Mouse (Mus musculus) myocyte (in vitro differentiated cells): ENCODE results near the gene Ssh1. TPM values are rescaled to one million over a fixed set of nuclear protein-coding genes. Genes with fewer than 3 reads are reported as not detected.

Experiments used
- H3K27me3 ChIP-seq: one replicate; pipeline ENCODE4 v1.6.1; 2011; ENCODE audit not compliant: control insufficient read depth, insufficient read depth, insufficient read length
- H3K36me3 ChIP-seq: one replicate; pipeline ENCODE4 v1.6.1; 2011; ENCODE audit not compliant: control insufficient read depth, insufficient read depth
- H3K4me2 ChIP-seq: one replicate; pipeline ENCODE4 v1.6.1; 2011; ENCODE audit warnings: low read depth, control low read depth
- H3K4me3 ChIP-seq: one replicate; pipeline ENCODE4 v1.5.1; 2011; ENCODE audit warnings: mild to moderate bottlenecking, control low read depth, moderate library complexity
- H3K79me2 ChIP-seq: one replicate; pipeline ENCODE4 v1.6.1; 2011; ENCODE audit not compliant: control insufficient read depth, insufficient read depth
- H3ac ChIP-seq: one replicate; pipeline ENCODE4 v1.6.1; 2011; ENCODE audit not compliant: control insufficient read depth, insufficient read length
- CEBPB ChIP-seq: IDR thresholded peaks from 2 replicates; pipeline ENCODE4 v1.6.1; 2011; ENCODE audit warnings: mild to moderate bottlenecking, moderate library complexity; ENCODE audit not compliant: poor library complexity, insufficient read depth, severe bottlenecking
- E2F4 ChIP-seq: IDR thresholded peaks from one replicate; pipeline ENCODE4 v1.6.1; 2011; ENCODE audit warnings: mild to moderate bottlenecking, control low read depth, moderate library complexity; ENCODE audit not compliant: insufficient read depth
- MAX ChIP-seq: IDR thresholded peaks from one replicate; pipeline ENCODE4 v1.6.1; 2011; ENCODE audit warnings: low read depth, mild to moderate bottlenecking, control low read depth
- MYOD1 ChIP-seq, 3 experiments: IDR thresholded peaks; one replicate each; pipeline ENCODE4 v1.6.1; 2011; ENCODE audit warnings: control low read depth in 2 of 3, low read depth in 2 of 3, mild to moderate bottlenecking in 2 of 3, moderate library complexity in 1 of 3; ENCODE audit not compliant: insufficient read length in 2 of 3, control insufficient read depth in 1 of 3
- MYOG ChIP-seq, 3 experiments: IDR thresholded peaks; one replicate each; pipeline ENCODE4 v1.6.1; 2011; ENCODE audit warnings: control low read depth in 2 of 3, low read depth in 2 of 3, mild to moderate bottlenecking in 2 of 3; ENCODE audit not compliant: insufficient read length in 2 of 3, control insufficient read depth in 1 of 3, insufficient read depth in 1 of 3
- POLR2A ChIP-seq: IDR thresholded peaks from one replicate; pipeline ENCODE4 v1.6.1; 2011; ENCODE audit warnings: low read depth, mild to moderate bottlenecking, control low read depth, moderate library complexity; ENCODE audit not compliant: insufficient read length
- POLR2AphosphoS2 ChIP-seq: IDR thresholded peaks from one replicate; pipeline ENCODE4 v1.6.1; 2011; ENCODE audit warnings: low read depth, control low read depth; ENCODE audit not compliant: insufficient read length
- REST ChIP-seq: IDR thresholded peaks from one replicate; pipeline ENCODE4 v1.6.1; 2011; ENCODE audit warnings: mild to moderate bottlenecking, control low read depth, moderate library complexity; ENCODE audit not compliant: insufficient read depth, insufficient read length
- SRF ChIP-seq: IDR thresholded peaks from one replicate; pipeline ENCODE4 v1.6.1; 2011; ENCODE audit warnings: low read depth; ENCODE audit not compliant: control insufficient read depth, insufficient read length
- TCF12 ChIP-seq: IDR thresholded peaks from one replicate; pipeline ENCODE4 v1.6.1; 2011; ENCODE audit warnings: mild to moderate bottlenecking, control low read depth; ENCODE audit not compliant: poor library complexity, insufficient read depth, severe bottlenecking
- TCF3 ChIP-seq: IDR thresholded peaks from one replicate; pipeline ENCODE4 v1.6.1; 2011; ENCODE audit warnings: low read depth, control low read depth; ENCODE audit not compliant: insufficient read length
- USF1 ChIP-seq: IDR thresholded peaks from one replicate; pipeline ENCODE4 v1.6.1; 2011; ENCODE audit warnings: low read depth, mild to moderate bottlenecking, control low read depth, moderate library complexity
- polyA plus RNA-seq: library from polyadenylated mRNA; unstranded; fragments of >200 nt; fragmentation: generic; extraction: Trizol; gene quantifications from one replicate; pipeline ENCODE4 v1.2.1, GENCODE M21; 2012; ENCODE audit warnings: missing spikeins

The Ssh1 gene
- polyA plus RNA-seq, 1 experiment: 3.4 TPM

GRCm38 (mm10) chr5:113933889-113934288 is 59.8 kb downstream of the Ssh1 start:
- H3ac ChIP-seq: no peak overlapping the region
- H3K4me3 ChIP-seq: no peak overlapping the region
- H3K27me3 ChIP-seq: no peaks in the 10 kb centered on the region
- TF ChIP-seq MYOD1 (IDR thresholded peaks at IDR 0.05; ENCODE audit: control insufficient read depth in 1 of 3, insufficient read length in 2 of 3, low read depth in 2 of 3) (no peak), TCF12 (no peak), CEBPB (no peak), E2F4 (no peak), MAX (no peak)
- no peaks in the 10 kb centered on the region for H3K79me2 ChIP-seq
- no peaks in the 10 kb centered on the region for H3K36me3 ChIP-seq
- no peak overlapping the region for H3K4me2 ChIP-seq

GRCm38 (mm10) chr5:113933480-113933879 is 60.2 kb downstream of the Ssh1 start:
- Histone ChIP-seq H3K79me2 (no peaks in the 10 kb centered on the region), H3K4me3 (no peak overlapping the region), H3K4me2 (no peak overlapping the region), H3K36me3 (no peaks in the 10 kb centered on the region), H3K27me3 (no peaks in the 10 kb centered on the region), H3ac (no peak overlapping the region)
- no peak for TF ChIP-seq USF1
- no peak for TF ChIP-seq E2F4
- TF ChIP-seq MAX: no peak
- no peak for TF ChIP-seq MYOG (IDR thresholded peaks at IDR 0.05; ENCODE audit: control insufficient read depth in 1 of 3, insufficient read depth in 1 of 3, insufficient read length in 2 of 3, low read depth in 2 of 3)
- no peak for TF ChIP-seq POLR2AphosphoS2
- TF ChIP-seq MYOD1 (IDR thresholded peaks at IDR 0.05; ENCODE audit: control insufficient read depth in 1 of 3, insufficient read length in 2 of 3, low read depth in 2 of 3): no peak

- TF ChIP-seq MYOD1 (IDR thresholded peaks at IDR 0.05; ENCODE audit: control insufficient read depth in 1 of 3, insufficient read length in 2 of 3, low read depth in 2 of 3) (no peak), TCF3 (no peak), USF1 (no peak), REST (no peak), MYOG (IDR thresholded peaks at IDR 0.05; ENCODE audit: control insufficient read depth in 1 of 3, insufficient read depth in 1 of 3, insufficient read length in 2 of 3, low read depth in 2 of 3) (no peak), MAX (no peak), CEBPB (no peak), POLR2AphosphoS2 (no peak), E2F4 (no peak), POLR2A (no peak)
- H3K4me3 ChIP-seq: no peak overlapping the region
- no peak overlapping the region for H3ac ChIP-seq
- no peaks in the 10 kb centered on the region for H3K36me3 ChIP-seq
- H3K27me3 ChIP-seq: no peaks in the 10 kb centered on the region
- no peaks in the 10 kb centered on the region for H3K79me2 ChIP-seq
- no peak overlapping the region for H3K4me2 ChIP-seq
These were observed 61.4 kb downstream of the Ssh1 start for GRCm38 (mm10) chr5:113932310-113932709.

- no peaks in the 10 kb centered on the region for H3K79me2 ChIP-seq
- no peaks in the 10 kb centered on the region for H3K27me3 ChIP-seq
- H3ac ChIP-seq: no peak overlapping the region
- H3K4me2 ChIP-seq: peak overlapping the region; percentile 74
- TF ChIP-seq CEBPB (no peak), SRF (no peak), MYOG (IDR thresholded peaks at IDR 0.05; ENCODE audit: control insufficient read depth in 1 of 3, insufficient read depth in 1 of 3, insufficient read length in 2 of 3, low read depth in 2 of 3) (peak in 1 of 3 experiments; percentile 38), MYOD1 (IDR thresholded peaks at IDR 0.05; ENCODE audit: control insufficient read depth in 1 of 3, insufficient read length in 2 of 3, low read depth in 2 of 3) (peak in 2 of 3 experiments; percentile 56 to 71), REST (no peak), TCF12 (no peak), USF1 (no peak), E2F4 (no peak), POLR2A (no peak)
- no peaks in the 10 kb centered on the region for H3K36me3 ChIP-seq
- peak overlapping the region; percentile 10 for H3K4me3 ChIP-seq
These were observed 62.8 kb downstream of the Ssh1 start for GRCm38 (mm10) chr5:113930648-113931609.
